Comparison of ENCODE assay signal across 26 mouse cellular contexts in genomic region chr8:70237842-70238241, GRCm38 (mm10). TPM values are rescaled to one million over a fixed set of nuclear protein-coding genes. Genes with fewer than 3 reads are reported as not detected.
DNase-seq lines count a peak whose midpoint lies in the region; ATAC-seq and TF ChIP-seq lines count a peak whose summit lies in the region.
"Had no signal": no experiment of that assay in that cellular context is flagged by ENCODE, and none has a peak within 500 bp of the region (broad histone marks: within the 10 kb centered on the region; RNA-seq: fewer than 3 reads in every experiment).

No protein-coding gene starts in this region.

- H3K27me3 ChIP-seq in liver, embryonic 11.5 days (replicated peaks; ENCODE audit: control insufficient read depth, insufficient read depth, low read length): no peaks in the 10 kb centered on the region
- H3K27me3 ChIP-seq in liver, postnatal 0 days (ENCODE audit: insufficient read depth, low read length): no peaks in the 10 kb centered on the region
- H3K27me3 ChIP-seq in liver, embryonic 14.5 days (ENCODE audit: control insufficient read depth, insufficient read depth, low read length): no peaks in the 10 kb centered on the region
- H3K27me3 ChIP-seq: heart, embryonic 13.5 days had no signal

- TF ChIP-seq EP300 in liver, postnatal 0 days (IDR thresholded peaks at IDR 0.05; ENCODE audit: low read depth): no peak
- TF ChIP-seq EP300 in liver, embryonic 14.5 days (IDR thresholded peaks at IDR 0.05; ENCODE audit: low read depth): 0 out of 2 replicates have a peak, but pooled peaks have one; percentile 21

- no peak for TF ChIP-seq CTCF in liver, postnatal 0 days (IDR thresholded peaks at IDR 0.05; ENCODE audit: low read depth)
- TF ChIP-seq CTCF in liver, embryonic 14.5 days (IDR thresholded peaks at IDR 0.05; ENCODE audit: low read depth): no peak

- no peak for ATAC-seq in liver, embryonic 11.5 days (replicated peaks; ENCODE audit: low FRiP score)
- ATAC-seq in liver, postnatal 0 days: no peak
- no peak for ATAC-seq in liver, embryonic 14.5 days (ENCODE audit: insufficient read depth)
- ATAC-seq: forebrain, postnatal 0 days; inflammation-experienced regulatory T-cells, adult 6 months had no signal

- H3K4me3 ChIP-seq in liver, embryonic 11.5 days (ENCODE audit: low read depth, low read length): no peak overlapping the region
- H3K4me3 ChIP-seq in liver, postnatal 0 days (ENCODE audit: low read depth, low read length): no peak overlapping the region
- no peak overlapping the region for H3K4me3 ChIP-seq in liver, embryonic 14.5 days (ENCODE audit: insufficient read depth in 1 of 2, low read depth in 2 of 2, low read length in 2 of 2)
- H3K4me3 ChIP-seq: heart, adult 2 months; heart, embryonic 13.5 days; left cerebral cortex, adult 2 months; midbrain, embryonic 10.5 days had no signal

- H3K27ac ChIP-seq in liver, embryonic 11.5 days (ENCODE audit: low read depth, low read length): no peak overlapping the region
- no peak overlapping the region for H3K27ac ChIP-seq in liver, postnatal 0 days (ENCODE audit: low read depth)
- H3K27ac ChIP-seq in liver, embryonic 14.5 days: no peak overlapping the region
- H3K27ac ChIP-seq: heart, adult 2 months; heart, embryonic 13.5 days; hindbrain, embryonic 14.5 days; left cerebral cortex, adult 2 months; midbrain, embryonic 10.5 days; stomach, postnatal 0 days had no signal

- H3K9ac ChIP-seq in liver, embryonic 11.5 days (ENCODE audit: low read depth, low read length): 0 out of 2 replicates have a peak overlapping the region, but pooled peaks have one; percentile 22
- H3K9ac ChIP-seq in liver, postnatal 0 days (replicated peaks): no peak overlapping the region
- H3K9ac ChIP-seq in liver, embryonic 14.5 days (replicated peaks): no peak overlapping the region
- H3K9ac ChIP-seq: forebrain, postnatal 0 days; heart, embryonic 13.5 days; hindbrain, embryonic 14.5 days had no signal

- H3K36me3 ChIP-seq in liver, embryonic 11.5 days (ENCODE audit: control insufficient read depth, insufficient read depth, low read length): peaks cover 29% of the 10 kb centered on the region
- H3K36me3 ChIP-seq in liver, postnatal 0 days (replicated peaks; ENCODE audit: insufficient read depth, low read length): peaks cover 36% of the 10 kb centered on the region
- peaks cover 50% of the 10 kb centered on the region for H3K36me3 ChIP-seq in liver, embryonic 14.5 days (replicated peaks; ENCODE audit: control insufficient read depth, insufficient read depth, low read depth)

- H3K4me2 ChIP-seq in liver, embryonic 11.5 days: peak overlapping the region; percentile 28
- no peak overlapping the region for H3K4me2 ChIP-seq in liver, postnatal 0 days (ENCODE audit: low read depth, low read length)
- no peak overlapping the region for H3K4me2 ChIP-seq in liver, embryonic 14.5 days (ENCODE audit: low read depth)
- H3K4me2 ChIP-seq: heart, embryonic 13.5 days; hindbrain, embryonic 14.5 days had no signal

- peaks cover 19% of the 10 kb centered on the region for H3K4me1 ChIP-seq in liver, embryonic 11.5 days (replicated peaks; ENCODE audit: control insufficient read depth, insufficient read depth, low read length)
- H3K4me1 ChIP-seq in liver, postnatal 0 days (ENCODE audit: insufficient read depth): peaks cover 20% of the 10 kb centered on the region
- H3K4me1 ChIP-seq in liver, embryonic 14.5 days (replicated peaks; ENCODE audit: control insufficient read depth in 2 of 2, insufficient read depth in 2 of 2, low read length in 1 of 2): peaks cover 11 to 22% of the 10 kb centered on the region in 2 experiments

- no peak for DNase-seq in liver, embryonic 11.5 days (ENCODE audit: low spot score)
- no peak for DNase-seq in liver, postnatal 0 days
- peak; percentile 34 for DNase-seq in 3T3-L1 (ENCODE audit: low read depth, low spot score)
- peak; percentile 74 for DNase-seq in NIH3T3 (ENCODE audit: low read depth)
- no peak for DNase-seq in liver, embryonic 14.5 days (ENCODE audit: low read depth in 3 of 3, low spot score in 3 of 3)
- no peak for DNase-seq in ovary, postnatal 10 days (ENCODE audit: low spot score)
- no peak for DNase-seq in retina, embryonic 14.5 days (ENCODE audit: low spot score)
- DNase-seq: adrenal gland, postnatal 14 days; cerebellum, adult 9-10 months; forebrain, postnatal 0 days; gastrocnemius, postnatal 25 days; heart, adult 2 months; heart, postnatal 14 days; kidney, adult 18-20 months; kidney, postnatal 4 days; layer of hippocampus, adult 9-11 months; lung, adult 2 months; lung, postnatal 14 days; right cerebral cortex, postnatal 14 days; thymus, postnatal 14 days had no signal

- WGBS in liver, embryonic 11.5 days: 43% methylated on average over 2 of the region's 2 CpGs
- 66% methylated on average over 2 of the region's 2 CpGs for WGBS in liver, postnatal 0 days (ENCODE audit: insufficient replicate concordance)
- 17% methylated on average over 2 of the region's 2 CpGs for WGBS in liver, embryonic 14.5 days (ENCODE audit: insufficient replicate concordance)

- no peaks in the 10 kb centered on the region for H3K9me3 ChIP-seq in liver, embryonic 11.5 days (ENCODE audit: control insufficient read depth, low read length)
- H3K9me3 ChIP-seq in liver, postnatal 0 days (ENCODE audit: low read length): no peaks in the 10 kb centered on the region
- no peaks in the 10 kb centered on the region for H3K9me3 ChIP-seq in liver, embryonic 14.5 days (ENCODE audit: control insufficient read depth, low read length)
- H3K9me3 ChIP-seq: heart, embryonic 13.5 days; midbrain, embryonic 10.5 days had no signal

RNA-seq across cellular contexts. Expression of gene Armc6, which starts 3.6 kb away (rescaled TPM):
- 34.8 and 35.0 TPM in 2 replicates for polyA plus RNA-seq in liver, embryonic 11.5 days (2014; fragmentation: Nextera tagmentation; extraction: Ambion mirVana)
- polyA plus RNA-seq in liver, postnatal 0 days (2015; fragmentation: Nextera tagmentation; extraction: Ambion mirVana): 5.3 and 6.3 TPM in 2 replicates
- polyA plus RNA-seq in liver, embryonic 14.5 days (2012; rRNA removed): 12.4 and 13.5 TPM in 2 replicates
- 10.5 and 12.0 TPM in 2 replicates for polyA plus RNA-seq in liver, embryonic 14.5 days (2014; fragmentation: Nextera tagmentation; extraction: Ambion mirVana)

RNA-seq across cellular contexts. Expression of gene Sugp2, which starts 3.8 kb away (rescaled TPM):
- 33.0 and 40.8 TPM in 2 replicates for polyA plus RNA-seq in liver, embryonic 11.5 days (2014; fragmentation: Nextera tagmentation; extraction: Ambion mirVana)
- 7.3 and 8.3 TPM in 2 replicates for polyA plus RNA-seq in liver, postnatal 0 days (2015; fragmentation: Nextera tagmentation; extraction: Ambion mirVana)
- polyA plus RNA-seq in liver, embryonic 14.5 days (2012; rRNA removed): 14.1 and 17.3 TPM in 2 replicates
- 7.5 and 9.9 TPM in 2 replicates for polyA plus RNA-seq in liver, embryonic 14.5 days (2014; fragmentation: Nextera tagmentation; extraction: Ambion mirVana)

RNA-seq across cellular contexts. Expression of gene Slc25a42, which starts 25.7 kb away (rescaled TPM):
- polyA plus RNA-seq in liver, embryonic 11.5 days (2014; fragmentation: Nextera tagmentation; extraction: Ambion mirVana): 7.1 and 7.9 TPM in 2 replicates
- 18.5 and 19.2 TPM in 2 replicates for polyA plus RNA-seq in liver, postnatal 0 days (2015; fragmentation: Nextera tagmentation; extraction: Ambion mirVana)
- polyA plus RNA-seq in liver, embryonic 14.5 days (2012; rRNA removed): 14.7 and 16.1 TPM in 2 replicates
- 3.3 and 4.5 TPM in 2 replicates for polyA plus RNA-seq in liver, embryonic 14.5 days (2014; fragmentation: Nextera tagmentation; extraction: Ambion mirVana)

RNA-seq across cellular contexts. Expression of gene Homer3, which starts 44.8 kb away (rescaled TPM):
- polyA plus RNA-seq in liver, embryonic 11.5 days (2014; fragmentation: Nextera tagmentation; extraction: Ambion mirVana): 33.9 and 37.9 TPM in 2 replicates
- polyA plus RNA-seq in liver, postnatal 0 days (2015; fragmentation: Nextera tagmentation; extraction: Ambion mirVana): 4.3 and 5.6 TPM in 2 replicates
- 5.5 and 6.5 TPM in 2 replicates for polyA plus RNA-seq in liver, embryonic 14.5 days (2012; rRNA removed)
- polyA plus RNA-seq in liver, embryonic 14.5 days (2014; fragmentation: Nextera tagmentation; extraction: Ambion mirVana): 3.9 and 4.2 TPM in 2 replicates

Comparison
In these comparisons a context has a peak if more than half of its experiments do, and no peak if none do; other contexts are left out.
1. DNase-seq: peak in 3T3-L1 (single experiment) and NIH3T3 (single experiment); none in liver, embryonic 11.5 days (single experiment), liver, postnatal 0 days (single experiment), liver, embryonic 14.5 days (0 of 3), ovary, postnatal 10 days (single experiment) and retina, embryonic 14.5 days (single experiment).